Mouse (Mus musculus) bone marrow macrophage, adult 2 months (primary cell): Measurements from ENCODE around the gene Vps26b.

ENCODE experiments used
- CTCF ChIP-seq: IDR thresholded peaks from 2 replicates; pipeline ENCODE4 v1.5.1; 2012; ENCODE audit warnings: low read depth, mild to moderate bottlenecking, low read length, moderate library complexity
- POLR2A ChIP-seq: IDR thresholded peaks from 2 replicates; pipeline ENCODE4 v1.6.1; 2012; ENCODE audit warnings: mild to moderate bottlenecking, low read depth, low read length, borderline replicate concordance

- TF ChIP-seq CTCF (no peak), POLR2A (no peak)
Observed at GRCm38 (mm10) chr9:27005231-27005630, 24.6 kb downstream of the Vps26b start.
